Mouse (Mus musculus) spleen, adult 2 months (tissue): ENCODE measurements around the gene Ugt1a7c. TPM values are rescaled to one million over a fixed set of nuclear protein-coding genes. Genes with fewer than 3 reads are reported as not detected.

ENCODE experiments used
- DNase-seq, 2 experiments: peaks; one replicate each; pipeline versions ENCODE4 v3.0.0 to v3.0.0-alpha.2; 2012 to 2021; ENCODE audit warnings: low spot score in 2 of 2, low read depth in 1 of 2
- H3K27ac ChIP-seq: fragments of 200-500 bp; 2 replicates; pipeline ENCODE4 v1.5.1; 2012; ENCODE audit warnings: low read length, inconsistent platforms; ENCODE audit not compliant: insufficient read depth
- H3K27me3 ChIP-seq: fragments of 200-500 bp; 2 replicates; pipeline ENCODE4 v1.6.1; 2012; ENCODE audit warnings: mild to moderate bottlenecking, moderate library complexity, low read length, inconsistent platforms; ENCODE audit not compliant: control insufficient read depth, insufficient read depth
- H3K36me3 ChIP-seq: fragments of 200-500 bp; 2 replicates; pipeline ENCODE4 v1.6.1; 2012; ENCODE audit warnings: mild to moderate bottlenecking, low read length, inconsistent platforms; ENCODE audit not compliant: control insufficient read depth, insufficient read depth
- H3K4me1 ChIP-seq: fragments of 200-500 bp; 2 replicates; pipeline ENCODE4 v1.6.1; 2011; ENCODE audit warnings: inconsistent platforms; ENCODE audit not compliant: control insufficient read depth, insufficient read depth, insufficient read length
- H3K4me3 ChIP-seq: fragments of 200-500 bp; 2 replicates; pipeline ENCODE4 v1.5.1; 2011; ENCODE audit warnings: mild to moderate bottlenecking, inconsistent platforms; ENCODE audit not compliant: insufficient read depth, insufficient read length; ENCODE audit errors: extremely low read depth
- CTCF ChIP-seq: fragments of 200-500 bp; IDR thresholded peaks from 2 replicates; pipeline ENCODE4 v1.5.1; 2011; ENCODE audit warnings: mild to moderate bottlenecking, inconsistent platforms; ENCODE audit not compliant: insufficient read depth, insufficient read length, insufficient replicate concordance; ENCODE audit errors: extremely low read depth
- POLR2A ChIP-seq: fragments of 200-500 bp; IDR thresholded peaks from 2 replicates; pipeline ENCODE4 v1.6.1; 2011; ENCODE audit warnings: low read depth, low read length, inconsistent platforms
- WGBS: fragments of 180-500 bp; shearing (Covaris S2); methylation state at CpG from one replicate; pipeline ENCODE4 v1.1.7; 2018; 5-methylcytosine and 5-hydroxymethylcytosine counted together
- polyA plus RNA-seq: library from polyadenylated mRNA; depleted of rRNA; stranded (reverse); fragments of >200 nt; gene quantifications from 2 replicates; pipeline ENCODE4 v1.2.3, GENCODE M21; 2012

Ugt1a7c gene
- polyA plus RNA-seq, 1 experiment: 1.5 TPM

GRCm38 (mm10) chr1:88255466-88255857 lies 160.6 kb downstream of the Ugt1a7c start:
- Histone ChIP-seq H3K27ac (no peak overlapping the region), H3K4me1 (peaks cover 21% of the 10 kb centered on the region; the same call in 1 of the 2 replicates), H3K36me3 (no peaks in the 10 kb centered on the region), H3K4me3 (no peak overlapping the region), H3K27me3 (no peaks in the 10 kb centered on the region)
- TF ChIP-seq POLR2A: no peak
- no peak for TF ChIP-seq CTCF
- WGBS: 64% methylated on average over 2 of the region's 2 CpGs
- no peak for DNase-seq

DNA sequence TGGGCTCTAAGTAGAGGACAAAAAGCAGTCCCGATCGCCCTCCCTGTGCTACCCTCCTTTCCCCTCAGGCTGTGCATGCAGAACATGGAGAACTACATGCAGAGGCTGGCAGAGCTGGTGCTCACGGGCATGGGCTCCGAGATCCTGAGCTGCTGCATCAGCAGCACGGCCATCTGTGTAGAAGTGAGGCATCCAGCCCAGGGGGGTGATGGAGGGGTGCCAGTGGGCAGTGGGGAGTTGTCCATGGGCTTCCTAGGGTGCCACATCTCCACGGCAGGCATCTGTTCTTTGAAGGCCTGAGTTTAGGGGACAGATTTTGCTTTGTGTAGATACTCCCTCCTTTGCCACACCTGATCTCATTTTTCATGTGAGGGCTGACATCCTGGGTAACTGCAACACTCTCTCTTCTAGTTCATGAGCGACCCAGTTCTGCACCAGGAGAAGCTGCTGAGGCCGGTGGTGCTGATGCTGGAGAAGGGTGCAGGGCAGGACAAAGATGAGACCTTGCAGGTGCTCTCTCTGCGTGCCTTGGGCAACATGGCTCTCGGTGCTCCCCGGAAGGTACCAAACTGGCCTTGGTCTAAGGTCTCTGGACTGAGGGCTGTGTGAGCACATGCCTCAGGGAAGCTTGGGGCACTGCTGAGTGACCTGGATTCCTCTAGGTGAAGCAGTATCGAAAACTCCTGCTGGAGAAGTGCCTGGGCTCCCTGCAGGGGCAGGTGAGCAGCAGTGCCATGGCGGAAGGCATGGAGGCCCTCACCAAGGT lies 161.3 kb downstream of the Ugt1a7c start:
- WGBS: 82% methylated on average over 13 of the region's 13 CpGs
- H3K27me3 ChIP-seq: no peaks in the 10 kb centered on the region
- peaks cover 21% of the 10 kb centered on the region; the same call in 1 of the 2 replicates for H3K4me1 ChIP-seq
- H3K27ac ChIP-seq: no peak overlapping the region
- H3K36me3 ChIP-seq: no peaks in the 10 kb centered on the region
- no peak overlapping the region for H3K4me3 ChIP-seq
- DNase-seq: no peak
- TF ChIP-seq POLR2A: no peak
- no peak for TF ChIP-seq CTCF

GRCm38 (mm10) chr1:88256886-88257663 lies 162.2 kb downstream of the Ugt1a7c start:
- no peaks in the 10 kb centered on the region for H3K36me3 ChIP-seq
- H3K27me3 ChIP-seq: no peaks in the 10 kb centered on the region
- no peak for DNase-seq
- 81% methylated on average over 10 of the region's 10 CpGs for WGBS
- no peak overlapping the region for H3K4me3 ChIP-seq
- no peak overlapping the region for H3K27ac ChIP-seq
- TF ChIP-seq CTCF: no peak
- TF ChIP-seq POLR2A: no peak
- H3K4me1 ChIP-seq: peaks cover 21% of the 10 kb centered on the region; the same call in 1 of the 2 replicates

- WGBS: 82% methylated on average over 6 of the region's 6 CpGs
- Histone ChIP-seq H3K27me3 (no peaks in the 10 kb centered on the region), H3K4me3 (no peak overlapping the region), H3K4me1 (peaks cover 21% of the 10 kb centered on the region; the same call in 1 of the 2 replicates), H3K27ac (no peak overlapping the region), H3K36me3 (peaks cover 3% of the 10 kb centered on the region; the same call in 1 of the 2 replicates)
- no peak for DNase-seq
- no peak for TF ChIP-seq CTCF
- TF ChIP-seq POLR2A: no peak
Measured at GRCm38 (mm10) chr1:88257681-88258080, 162.8 kb downstream of the Ugt1a7c start.

DNA sequence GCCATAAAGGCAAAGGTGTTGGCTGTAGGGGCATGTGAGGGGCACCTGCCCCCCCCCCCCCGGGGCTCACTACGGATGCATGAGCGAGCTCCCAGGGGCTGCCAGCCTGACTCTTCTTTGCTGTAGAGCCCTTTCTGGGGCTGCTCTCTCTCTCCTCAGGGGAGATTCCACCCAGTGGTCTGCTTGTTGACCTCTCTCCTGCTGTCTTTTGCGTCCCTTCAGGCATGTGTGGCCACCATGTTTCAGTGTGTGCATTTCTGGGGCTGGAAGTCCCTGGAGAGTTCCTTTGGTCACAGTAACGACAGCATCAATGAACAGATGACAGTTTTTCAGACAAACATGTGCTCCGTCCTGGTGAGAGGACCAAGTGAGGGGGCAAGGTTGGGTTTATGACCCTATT lies 163.5 kb downstream of the Ugt1a7c start:
- WGBS: 57% methylated on average over 6 of the region's 6 CpGs

GRCm38 (mm10) chr1:88258881-88259642 lies 164.2 kb downstream of the Ugt1a7c start:
- 47% methylated on average over 8 of the region's 8 CpGs for WGBS
- H3K4me3 ChIP-seq: no peak overlapping the region
- peaks cover 12% of the 10 kb centered on the region; the same call in 1 of the 2 replicates for H3K4me1 ChIP-seq
- no peak for TF ChIP-seq CTCF
- TF ChIP-seq POLR2A: no peak
- peaks cover 11% of the 10 kb centered on the region for H3K36me3 ChIP-seq
- no peak for DNase-seq
- H3K27ac ChIP-seq: no peak overlapping the region
- no peaks in the 10 kb centered on the region for H3K27me3 ChIP-seq

More for the DNA sequence above, 163.5 kb downstream of the Ugt1a7c start:
- Histone ChIP-seq H3K4me1 (peaks cover 16% of the 10 kb centered on the region; the same call in 1 of the 2 replicates), H3K4me3 (no peak overlapping the region), H3K27ac (no peak overlapping the region), H3K36me3 (peaks cover 5% of the 10 kb centered on the region; the same call in 1 of the 2 replicates), H3K27me3 (no peaks in the 10 kb centered on the region)
- TF ChIP-seq CTCF (no peak), POLR2A (no peak)
- DNase-seq: no peak

DNA sequence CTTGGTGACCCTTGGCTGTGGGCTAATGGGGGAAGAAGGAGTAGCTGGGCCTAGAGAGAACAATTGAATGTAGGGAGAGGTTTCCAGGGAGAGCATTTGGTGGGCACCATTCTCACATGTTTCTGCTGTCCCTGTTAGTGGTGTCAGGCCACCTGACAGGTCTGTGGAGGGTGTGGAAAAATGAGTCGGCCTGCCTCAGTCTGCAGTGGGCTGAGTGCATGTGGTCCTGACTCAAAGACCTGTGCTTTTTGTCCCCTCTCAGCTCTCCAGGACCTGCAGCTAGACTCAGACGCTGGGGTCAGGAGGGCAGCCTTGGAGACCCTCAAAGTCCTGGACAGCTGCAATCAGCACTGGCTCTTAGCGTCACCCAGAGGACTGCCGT lies 164.8 kb downstream of the Ugt1a7c start:
- no peak for TF ChIP-seq POLR2A
- no peak for TF ChIP-seq CTCF
- H3K27ac ChIP-seq: no peak overlapping the region
- 83% methylated on average over 4 of the region's 4 CpGs for WGBS
- H3K4me1 ChIP-seq: peaks cover 12% of the 10 kb centered on the region; the same call in 1 of the 2 replicates
- peaks cover 16% of the 10 kb centered on the region for H3K36me3 ChIP-seq
- no peaks in the 10 kb centered on the region for H3K27me3 ChIP-seq
- no peak for DNase-seq
- no peak overlapping the region for H3K4me3 ChIP-seq
